Mouse (Mus musculus) heart, adult 2 months (tissue): ENCODE data around the gene Nxt2.

Experiments used
- CTCF ChIP-seq: fragments of 200-600 bp; IDR thresholded peaks from 2 replicates; pipeline ENCODE4 v1.8.1; 2022; ENCODE audit warnings: antibody characterized with exemption, mild to moderate bottlenecking, moderate library complexity
- EP300 ChIP-seq: fragments of 200-500 bp; IDR thresholded peaks from 2 replicates; pipeline ENCODE4 v1.6.1; 2011; ENCODE audit warnings: low read depth, low read length, control low read depth; ENCODE audit not compliant: insufficient read depth
- POLR2A ChIP-seq: fragments of 200-500 bp; IDR thresholded peaks from 2 replicates; pipeline ENCODE4 v1.6.1; 2011; ENCODE audit warnings: mild to moderate bottlenecking, low read depth, low read length, control low read depth; ENCODE audit not compliant: insufficient read depth

- TF ChIP-seq CTCF, result no peak
- TF ChIP-seq EP300, result no peak
- no peak for TF ChIP-seq POLR2A
Observed at GRCm38 (mm10) chrX:142176981-142177380, 49.6 kb upstream of the Nxt2 start.
